Mouse (Mus musculus) cerebellum, adult 2 months (tissue): ENCODE measurements around the gene Gng13.

Experiments
- CTCF ChIP-seq: fragments of 200-500 bp; IDR thresholded peaks from 2 replicates; pipeline ENCODE4 v1.5.1; 2011; ENCODE audit warnings: low read depth, mild to moderate bottlenecking, control low read depth, low read length, moderate library complexity, borderline replicate concordance; ENCODE audit not compliant: insufficient read depth
- POLR2A ChIP-seq: fragments of 200-500 bp; IDR thresholded peaks from 2 replicates; pipeline ENCODE4 v1.6.1; 2011; ENCODE audit warnings: low read length, control low read depth, borderline replicate concordance; ENCODE audit not compliant: insufficient read depth

GRCm38 (mm10) chr17:25751446-25751845 lies 34.5 kb downstream of the Gng13 start:
- TF ChIP-seq CTCF, result no peak
- TF ChIP-seq POLR2A, result no peak
